Mouse (Mus musculus) intestine, embryonic 14.5 days (tissue): ENCODE data around the gene Cdrt4. TPM values are rescaled to one million over a fixed set of nuclear protein-coding genes. Genes with fewer than 3 reads are reported as not detected.

Source experiments
- ATAC-seq: fragments of 200-750 bp; cut with Nextera tagmentation; replicated peaks from 2 replicates; pipeline ENCODE4 v1.8.0; 2017; ENCODE audit warnings: low read depth, moderate number of reproducible peaks, moderate TSS enrichment, moderate library complexity; ENCODE audit not compliant: low FRiP score, low TSS enrichment
- DNase-seq: peaks from one replicate; pipeline ENCODE4 v3.0.0-alpha.2; 2018; ENCODE audit warnings: low spot score
- H3K27ac ChIP-seq: fragments of 300-500 bp; sonication (generic); 2 replicates; pipeline ENCODE4 v1.5.1; 2014; ENCODE audit warnings: low read depth, mild to moderate bottlenecking, control low read depth
- H3K27me3 ChIP-seq: fragments of 300-500 bp; sonication (generic); replicated peaks from 2 replicates; pipeline ENCODE4 v1.6.1; 2014; ENCODE audit warnings: low read length, control low read depth; ENCODE audit not compliant: control insufficient read depth, insufficient read depth
- H3K36me3 ChIP-seq: fragments of 300-500 bp; sonication (generic); 2 replicates; pipeline ENCODE4 v1.6.1; 2014; ENCODE audit warnings: low read length, control low read depth; ENCODE audit not compliant: control insufficient read depth, insufficient read depth
- H3K4me1 ChIP-seq: fragments of 300-500 bp; sonication (generic); replicated peaks from 2 replicates; pipeline ENCODE4 v1.6.1; 2014; ENCODE audit warnings: low read length, control low read depth, mixed read lengths; ENCODE audit not compliant: control insufficient read depth, insufficient read depth
- H3K4me2 ChIP-seq: fragments of 300-500 bp; sonication (generic); 2 replicates; pipeline ENCODE4 v1.6.1; 2014; ENCODE audit warnings: low read length
- H3K4me3 ChIP-seq: fragments of 300-500 bp; sonication (generic); 2 replicates; pipeline ENCODE4 v1.5.1; 2014; ENCODE audit warnings: low read depth, low read length, control low read depth, mixed read lengths
- H3K9ac ChIP-seq: fragments of 300-500 bp; sonication (generic); 2 replicates; pipeline ENCODE4 v1.6.1; 2014; ENCODE audit warnings: mild to moderate bottlenecking, low read length
- H3K9me3 ChIP-seq: fragments of 300-500 bp; sonication (generic); 2 replicates; pipeline ENCODE4 v1.6.1; 2016; ENCODE audit warnings: low read length, control low read depth; ENCODE audit not compliant: control insufficient read depth
- WGBS: fragments of 180-500 bp; shearing (Covaris S2); extraction: QIAGEN DNeasy Blood & Tissue Kit; methylation state at CpG from one replicate; pipeline ENCODE4 v1.1.7; 2014; 5-methylcytosine and 5-hydroxymethylcytosine counted together
- polyA plus RNA-seq: library from polyadenylated mRNA; unstranded; fragments of >200 nt; fragmentation: Nextera tagmentation; extraction: Ambion mirVana; gene quantifications from 2 replicates; pipeline ENCODE4 v1.2.1, GENCODE M21; 2014

Gene Cdrt4
- polyA plus RNA-seq, 1 experiment from 2014 or later = 0.35 TPM

DNA sequence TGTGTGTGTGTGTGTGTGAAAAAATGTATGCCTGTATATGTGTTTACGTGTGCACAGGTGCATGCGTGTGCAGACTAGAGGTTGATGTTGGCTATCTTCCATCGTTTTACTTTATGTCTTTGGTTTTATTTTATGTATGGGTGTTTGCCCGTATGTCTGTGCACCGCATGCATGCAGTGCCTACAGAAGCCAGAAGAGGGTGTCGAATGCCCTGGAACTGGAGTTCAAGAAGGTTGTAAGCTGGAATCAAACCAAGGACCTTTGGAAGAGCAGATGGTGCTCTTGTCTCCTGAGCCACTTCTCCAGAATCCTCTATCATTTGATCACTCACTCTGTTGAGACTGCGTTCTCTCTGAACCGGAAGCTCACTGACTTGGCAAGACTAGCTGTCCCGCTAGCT, 17.9 kb upstream of the Cdrt4 start:
- Histone ChIP-seq H3K36me3 (no peaks in the 10 kb centered on the region), H3K9me3 (no peaks in the 10 kb centered on the region), H3K27ac (no peak overlapping the region), H3K4me3 (no peak overlapping the region), H3K27me3 (no peaks in the 10 kb centered on the region), H3K4me1 (no peaks in the 10 kb centered on the region), H3K4me2 (no peak overlapping the region), H3K9ac (no peak overlapping the region)
- no peak for ATAC-seq
- WGBS = 92% methylated on average over 9 of the region's 9 CpGs
- no peak for DNase-seq

- no peaks in the 10 kb centered on the region for H3K36me3 ChIP-seq
- H3K27ac ChIP-seq = no peak overlapping the region
- H3K27me3 ChIP-seq = no peaks in the 10 kb centered on the region
- no peak overlapping the region for H3K4me3 ChIP-seq
- no peak overlapping the region for H3K9ac ChIP-seq
- no peak overlapping the region for H3K4me2 ChIP-seq
- H3K9me3 ChIP-seq = no peaks in the 10 kb centered on the region
- H3K4me1 ChIP-seq = no peaks in the 10 kb centered on the region
- WGBS = 85% methylated on average over 11 of the region's 11 CpGs
- ATAC-seq (no peak), DNase-seq (no peak)
These were observed 16.0 kb upstream of the Cdrt4 start for GRCm38 (mm10) chr11:62934795-62935514.

- ATAC-seq = no peak
- no peaks in the 10 kb centered on the region for H3K36me3 ChIP-seq
- no peaks in the 10 kb centered on the region for H3K9me3 ChIP-seq
- no peaks in the 10 kb centered on the region for H3K27me3 ChIP-seq
- no peak overlapping the region for H3K9ac ChIP-seq
- no peak overlapping the region for H3K4me2 ChIP-seq
- DNase-seq = no peak
- WGBS = 75% methylated on average over 6 of the region's 6 CpGs
- H3K27ac ChIP-seq = no peak overlapping the region
- no peak overlapping the region for H3K4me3 ChIP-seq
- H3K4me1 ChIP-seq = no peaks in the 10 kb centered on the region
These were observed 13.0 kb upstream of the Cdrt4 start for GRCm38 (mm10) chr11:62937986-62938385.

- ATAC-seq = no peak
- Histone ChIP-seq H3K36me3 (no peaks in the 10 kb centered on the region), H3K27me3 (no peaks in the 10 kb centered on the region), H3K4me1 (no peaks in the 10 kb centered on the region), H3K4me3 (no peak overlapping the region), H3K27ac (no peak overlapping the region), H3K9ac (no peak overlapping the region), H3K9me3 (no peaks in the 10 kb centered on the region), H3K4me2 (no peak overlapping the region)
- no peak for DNase-seq
- WGBS = 60% methylated on average over 5 of the region's 5 CpGs
These were observed 12.1 kb upstream of the Cdrt4 start for GRCm38 (mm10) chr11:62938921-62939320.

DNA sequence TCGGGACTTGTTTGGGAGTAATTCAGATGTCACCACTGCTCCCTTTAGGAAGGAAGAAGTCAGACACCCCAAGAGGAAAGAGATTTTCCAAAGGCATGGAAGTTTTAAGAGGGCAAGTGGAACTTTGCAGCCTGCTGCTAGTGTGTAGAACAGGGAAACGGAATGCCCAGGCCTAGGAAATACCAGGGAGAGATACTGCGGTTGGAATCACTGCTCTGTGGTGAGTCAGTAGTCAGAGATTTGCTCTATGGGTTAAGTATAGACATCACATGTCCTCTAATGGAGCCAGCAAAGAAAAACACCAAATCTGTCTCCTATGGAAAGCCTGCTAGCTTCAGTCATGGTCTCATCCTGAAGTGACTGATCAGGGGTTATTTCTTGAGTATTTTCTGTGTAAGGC, 10.8 kb upstream of the Cdrt4 start:
- Histone ChIP-seq H3K27me3 (no peaks in the 10 kb centered on the region), H3K4me2 (no peak overlapping the region), H3K4me3 (no peak overlapping the region), H3K4me1 (no peaks in the 10 kb centered on the region), H3K9me3 (no peaks in the 10 kb centered on the region), H3K36me3 (no peaks in the 10 kb centered on the region), H3K27ac (no peak overlapping the region), H3K9ac (no peak overlapping the region)
- no peak for DNase-seq
- ATAC-seq = no peak
- 82% methylated on average over 3 of the region's 3 CpGs for WGBS

DNA sequence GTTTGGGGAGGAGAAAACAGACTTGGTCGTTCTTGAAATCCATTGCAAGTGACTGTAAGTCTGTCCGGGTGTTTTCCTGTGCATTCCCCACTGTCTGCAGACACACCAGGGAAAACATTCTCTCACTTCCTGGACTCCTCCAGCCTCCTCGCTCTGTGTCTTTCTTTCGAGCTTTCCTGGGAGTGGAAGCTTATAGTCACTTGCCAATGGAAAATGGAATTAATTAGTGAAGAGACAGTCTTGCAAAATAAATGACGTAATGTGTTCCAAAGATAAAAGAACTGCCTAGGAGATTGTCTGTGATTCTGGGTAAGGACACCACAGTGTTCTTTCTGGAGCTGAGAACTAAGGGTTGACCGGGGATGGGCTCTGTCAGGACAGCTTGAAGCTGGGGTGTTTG, 7.5 kb upstream of the Cdrt4 start:
- Histone ChIP-seq H3K9me3 (no peaks in the 10 kb centered on the region), H3K36me3 (no peaks in the 10 kb centered on the region), H3K27ac (no peak overlapping the region), H3K27me3 (no peaks in the 10 kb centered on the region), H3K4me2 (no peak overlapping the region), H3K9ac (no peak overlapping the region), H3K4me1 (no peaks in the 10 kb centered on the region), H3K4me3 (no peak overlapping the region)
- ATAC-seq (no peak), DNase-seq (no peak)
- 69% methylated on average over 6 of the region's 6 CpGs for whole genome bisulfite sequencing

DNA sequence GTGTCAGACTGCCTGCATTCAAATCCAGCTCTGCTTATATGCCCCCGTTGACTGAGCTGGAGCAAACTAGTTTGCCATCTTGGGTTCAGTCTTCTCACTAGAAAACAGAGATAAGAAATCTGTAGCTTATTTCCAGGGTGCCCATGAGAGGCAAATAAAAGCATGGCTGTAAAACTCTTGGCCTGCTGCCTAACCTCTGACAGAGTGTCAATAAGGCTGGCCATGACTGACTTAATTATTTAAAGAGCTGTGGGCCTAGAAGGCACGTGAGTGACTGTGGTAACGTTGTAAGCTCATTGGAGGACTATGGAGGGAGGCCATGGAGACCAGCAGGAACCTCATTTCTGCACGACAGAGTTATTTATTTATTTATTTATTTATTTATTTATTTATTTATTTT, 5.5 kb upstream of the Cdrt4 start:
- Histone ChIP-seq H3K4me1 (no peaks in the 10 kb centered on the region), H3K4me2 (no peak overlapping the region), H3K27me3 (no peaks in the 10 kb centered on the region), H3K36me3 (no peaks in the 10 kb centered on the region), H3K4me3 (no peak overlapping the region), H3K9me3 (no peaks in the 10 kb centered on the region), H3K9ac (no peak overlapping the region), H3K27ac (no peak overlapping the region)
- DNase-seq = no peak
- ATAC-seq = no peak
- WGBS = 59% methylated on average over 4 of the region's 4 CpGs

DNA sequence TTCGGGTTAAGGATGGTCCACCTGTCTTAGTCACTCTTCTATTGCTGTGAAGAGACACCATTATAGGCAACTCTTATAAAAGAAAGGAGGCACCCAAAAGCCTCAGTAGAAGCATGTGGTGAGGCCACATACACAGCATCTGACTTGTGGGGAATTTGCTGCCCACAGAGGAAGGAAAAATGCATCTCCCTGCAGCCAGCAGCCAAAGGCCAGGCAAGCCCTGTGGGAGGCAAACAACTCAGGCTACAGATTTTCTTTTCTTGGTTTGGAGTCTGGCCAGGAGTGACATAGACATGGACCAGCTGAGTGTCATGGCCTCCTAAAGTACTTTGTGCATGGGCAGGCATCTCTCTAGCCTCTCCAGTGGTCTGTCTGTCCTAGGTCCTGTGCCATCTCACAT, 1.4 kb upstream of the Cdrt4 start:
- Histone ChIP-seq H3K9me3 (no peaks in the 10 kb centered on the region), H3K4me3 (no peak overlapping the region), H3K27me3 (no peaks in the 10 kb centered on the region), H3K9ac (no peak overlapping the region), H3K4me2 (no peak overlapping the region), H3K27ac (no peak overlapping the region), H3K4me1 (no peaks in the 10 kb centered on the region), H3K36me3 (no peaks in the 10 kb centered on the region)
- no peak for ATAC-seq
- 93% methylated on average over 1 of the region's 1 CpGs for WGBS
- no peak for DNase-seq

DNA sequence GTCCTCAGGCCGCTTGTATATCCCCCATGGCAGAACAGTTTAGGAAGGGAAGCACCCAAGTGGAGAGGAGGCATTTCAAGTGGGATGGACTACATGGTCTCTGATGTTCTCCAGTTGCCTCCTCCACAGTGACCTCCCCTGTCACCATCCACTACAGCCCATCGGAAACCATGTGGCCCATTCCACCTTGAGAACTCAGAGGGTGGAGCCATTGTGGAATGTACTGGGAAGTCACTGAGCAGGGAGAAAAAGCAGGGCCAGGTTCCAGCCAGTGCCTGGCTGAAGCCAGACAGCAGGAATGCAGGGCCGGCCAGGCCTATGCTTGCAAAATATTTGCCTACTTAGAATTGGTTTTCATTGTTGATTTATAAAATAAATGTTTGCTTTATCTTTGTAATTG, 3.8 kb downstream of the Cdrt4 start:
- no peak overlapping the region for H3K27ac ChIP-seq
- no peak overlapping the region for H3K4me3 ChIP-seq
- 77% methylated on average over 3 of the region's 3 CpGs for WGBS
- H3K36me3 ChIP-seq = no peaks in the 10 kb centered on the region
- no peaks in the 10 kb centered on the region for H3K27me3 ChIP-seq
- H3K4me1 ChIP-seq = no peaks in the 10 kb centered on the region
- no peak overlapping the region for H3K4me2 ChIP-seq
- no peak for DNase-seq
- H3K9ac ChIP-seq = no peak overlapping the region
- ATAC-seq = no peak
- peaks cover 6% of the 10 kb centered on the region; the same call in 1 of the 2 replicates for H3K9me3 ChIP-seq
